Mouse (Mus musculus) embryonic facial prominence, embryonic 11.5 days (tissue): ENCODE data around the gene Ipcef1. TPM values are rescaled to one million over a fixed set of nuclear protein-coding genes. Genes with fewer than 3 reads are reported as not detected.
"Not testable (repeated sequence)": the region's sequence is repeated elsewhere in the genome, so short reads cannot be mapped to it uniquely, and the experiment has no call there.

Experiments
- ATAC-seq: fragments of 200-750 bp; cut with Nextera tagmentation; replicated peaks from 2 replicates; pipeline ENCODE4 v1.8.0; 2017; ENCODE audit warnings: low read depth; ENCODE audit not compliant: insufficient number of reproducible peaks, low FRiP score, low TSS enrichment
- DNase-seq: peaks from one replicate; pipeline ENCODE4 v3.0.0-alpha.2; 2015; ENCODE audit warnings: low spot score
- H3K27ac ChIP-seq: fragments of 300-500 bp; sonication (generic); replicated peaks from 2 replicates; pipeline ENCODE4 v1.5.1; 2014; ENCODE audit warnings: mild to moderate bottlenecking, low read depth, low read length, control low read depth
- H3K27me3 ChIP-seq: fragments of 300-500 bp; sonication (generic); 2 replicates; pipeline ENCODE4 v1.6.1; 2014; ENCODE audit warnings: mild to moderate bottlenecking, low read length, moderate library complexity, mixed read lengths; ENCODE audit not compliant: control insufficient read depth, insufficient read depth
- H3K36me3 ChIP-seq: fragments of 300-500 bp; sonication (generic); replicated peaks from 2 replicates; pipeline ENCODE4 v1.6.1; 2014; ENCODE audit warnings: low read depth, mild to moderate bottlenecking, low read length, moderate library complexity, mixed read lengths; ENCODE audit not compliant: control insufficient read depth, insufficient read depth
- H3K4me1 ChIP-seq: fragments of 300-500 bp; sonication (generic); 2 replicates; pipeline ENCODE4 v1.6.1; 2014; ENCODE audit warnings: low read length, mixed read lengths; ENCODE audit not compliant: control insufficient read depth, insufficient read depth
- H3K4me2 ChIP-seq: fragments of 300-500 bp; sonication (generic); 2 replicates; pipeline ENCODE4 v1.6.1; 2014; ENCODE audit warnings: low read depth, mild to moderate bottlenecking, control low read depth, low read length, moderate library complexity
- H3K4me3 ChIP-seq: fragments of 300-500 bp; sonication (generic); 2 replicates; pipeline ENCODE4 v1.5.1; 2014; ENCODE audit warnings: low read depth, low read length, control low read depth
- H3K9ac ChIP-seq: fragments of 300-500 bp; sonication (generic); replicated peaks from 2 replicates; pipeline ENCODE4 v1.6.1; 2014; ENCODE audit warnings: mild to moderate bottlenecking, control low read depth, low read length
- H3K9me3 ChIP-seq: fragments of 300-500 bp; sonication (generic); replicated peaks from 2 replicates; pipeline ENCODE4 v1.6.1; 2016; ENCODE audit warnings: mild to moderate bottlenecking, low read length, inconsistent platforms, mixed read lengths; ENCODE audit not compliant: control insufficient read depth
- WGBS: fragments of 180-500 bp; shearing (Covaris S2); extraction: QIAGEN DNeasy Blood & Tissue Kit; methylation state at CpG from one replicate; pipeline ENCODE4 v1.1.7; 2014; 5-methylcytosine and 5-hydroxymethylcytosine counted together
- polyA plus RNA-seq: library from polyadenylated mRNA; unstranded; fragments of >200 nt; fragmentation: Nextera tagmentation; extraction: Ambion mirVana; gene quantifications from 2 replicates; pipeline ENCODE4 v1.2.1, GENCODE M21; 2014

Ipcef1 gene
- polyA plus RNA-seq, 1 experiment from 2014 or later, result 0.27 TPM

DNA sequence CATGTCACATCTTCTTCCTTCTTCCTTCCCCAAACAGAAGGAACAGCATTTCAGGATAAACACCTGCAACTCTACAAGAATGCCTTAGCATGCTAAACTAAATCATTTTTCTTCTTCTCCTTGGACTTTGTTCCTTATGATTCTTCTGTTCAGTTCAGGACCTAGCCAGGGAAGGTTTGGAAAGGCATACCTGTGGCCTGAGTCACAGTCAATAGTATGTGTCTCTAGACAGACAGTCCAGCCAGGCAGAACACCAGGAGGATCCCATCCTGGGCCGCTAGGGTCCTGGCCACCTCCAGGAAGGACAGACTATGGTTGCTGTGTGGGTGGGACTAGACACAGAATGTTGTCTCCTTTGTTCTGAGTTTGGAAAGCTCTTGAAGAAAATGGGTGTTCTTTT is 27.2 kb downstream of the Ipcef1 start:
- no peaks in the 10 kb centered on the region for H3K9me3 ChIP-seq
- no peak overlapping the region for H3K9ac ChIP-seq
- no peak overlapping the region for H3K4me2 ChIP-seq
- no peaks in the 10 kb centered on the region for H3K4me1 ChIP-seq
- ATAC-seq, result no peak
- no peak overlapping the region for H3K4me3 ChIP-seq
- H3K27me3 ChIP-seq, result no peaks in the 10 kb centered on the region
- H3K36me3 ChIP-seq, result no peaks in the 10 kb centered on the region
- WGBS, result 80% methylated on average over 1 of the region's 1 CpGs
- no peak for DNase-seq
- no peak overlapping the region for H3K27ac ChIP-seq

DNA sequence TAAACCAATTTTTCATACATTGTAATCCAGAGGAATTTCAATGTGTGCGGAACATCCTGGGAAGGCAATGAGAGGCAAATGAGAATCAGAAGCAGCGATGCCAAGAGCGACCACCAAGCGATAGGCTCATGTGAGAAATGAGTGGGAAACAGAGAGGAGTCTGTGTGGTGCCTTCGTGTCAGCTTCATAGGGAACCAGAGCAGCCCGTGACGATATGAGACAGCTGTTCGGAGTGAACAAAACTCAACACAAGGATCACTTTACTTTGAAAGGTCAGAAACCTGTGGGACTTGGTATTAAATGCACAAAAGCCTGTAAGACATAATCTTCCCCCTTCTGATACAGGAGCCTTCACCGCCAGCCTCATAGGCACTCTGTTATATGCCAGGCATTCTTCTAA is 31.7 kb downstream of the Ipcef1 start:
- no peaks in the 10 kb centered on the region for H3K4me1 ChIP-seq
- no peaks in the 10 kb centered on the region for H3K36me3 ChIP-seq
- DNase-seq (no peak), ATAC-seq (no peak)
- H3K4me3 ChIP-seq, result no peak overlapping the region
- no peak overlapping the region for H3K27ac ChIP-seq
- no peaks in the 10 kb centered on the region for H3K9me3 ChIP-seq
- no peak overlapping the region for H3K4me2 ChIP-seq
- no peaks in the 10 kb centered on the region for H3K27me3 ChIP-seq
- H3K9ac ChIP-seq, result no peak overlapping the region
- WGBS, result 89% methylated on average over 9 of the region's 9 CpGs

DNA sequence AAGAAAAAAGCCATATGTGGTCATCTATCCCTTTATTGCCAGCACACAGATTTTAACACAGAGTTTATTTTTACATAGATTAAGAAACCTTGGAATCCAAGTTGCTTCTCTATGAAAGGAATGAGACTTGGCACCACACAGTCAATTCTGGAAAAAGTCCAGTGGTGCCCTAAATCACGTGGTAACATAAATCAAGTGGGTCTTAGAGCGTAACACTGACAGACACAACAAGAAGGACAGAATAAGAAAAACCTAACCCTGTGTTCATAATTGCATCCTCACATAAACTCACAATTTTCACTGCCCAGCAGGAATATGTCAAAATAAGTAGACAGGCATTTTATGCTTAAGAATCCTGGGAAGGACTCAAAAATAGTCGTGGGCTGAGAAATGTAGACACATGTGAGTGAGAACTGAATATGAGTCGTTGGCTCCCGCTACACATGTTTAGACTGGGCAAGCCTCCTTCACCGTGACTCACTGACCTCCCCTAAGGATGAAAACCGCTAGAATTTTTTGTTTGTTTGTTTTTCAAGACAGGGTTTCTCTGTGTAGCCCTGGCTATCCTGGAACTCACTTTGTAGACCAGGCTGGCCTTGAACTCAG is 32.4 kb downstream of the Ipcef1 start:
- ATAC-seq (no peak), DNase-seq (no peak)
- Histone ChIP-seq H3K36me3 (no peaks in the 10 kb centered on the region), H3K4me1 (no peaks in the 10 kb centered on the region), H3K27me3 (no peaks in the 10 kb centered on the region), H3K4me3 (no peak overlapping the region), H3K9ac (no peak overlapping the region), H3K9me3 (no peaks in the 10 kb centered on the region), H3K4me2 (no peak overlapping the region), H3K27ac (no peak overlapping the region)
- WGBS, result 72% methylated on average over 7 of the region's 7 CpGs

DNA sequence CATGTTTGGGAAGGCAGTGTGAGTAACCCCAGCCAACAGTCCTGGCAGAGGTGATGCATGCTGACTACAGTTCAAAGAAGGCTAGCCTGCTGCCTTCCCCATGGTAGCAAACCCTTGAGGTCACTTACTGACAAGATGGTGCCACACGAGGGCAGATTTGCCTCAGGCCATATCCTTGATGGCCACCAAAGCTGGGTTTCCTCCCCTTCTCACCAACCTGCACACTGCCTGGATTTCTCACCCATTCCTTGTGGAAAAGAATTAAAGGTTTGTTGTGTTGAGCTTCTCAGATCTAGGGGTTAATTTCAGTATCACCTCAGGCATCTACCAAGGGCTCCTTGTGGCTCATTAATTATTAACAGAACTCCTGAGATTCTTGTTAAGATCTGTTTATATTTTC is 37.1 kb downstream of the Ipcef1 start:
- no peaks in the 10 kb centered on the region for H3K36me3 ChIP-seq
- H3K4me1 ChIP-seq, result no peaks in the 10 kb centered on the region
- no peak for ATAC-seq
- no peaks in the 10 kb centered on the region for H3K9me3 ChIP-seq
- H3K27ac ChIP-seq, result no peak overlapping the region
- no peak for DNase-seq
- H3K9ac ChIP-seq, result no peak overlapping the region
- no peaks in the 10 kb centered on the region for H3K27me3 ChIP-seq
- H3K4me3 ChIP-seq, result no peak overlapping the region
- 18% methylated on average over 1 of the region's 1 CpGs for WGBS
- H3K4me2 ChIP-seq, result no peak overlapping the region

DNA sequence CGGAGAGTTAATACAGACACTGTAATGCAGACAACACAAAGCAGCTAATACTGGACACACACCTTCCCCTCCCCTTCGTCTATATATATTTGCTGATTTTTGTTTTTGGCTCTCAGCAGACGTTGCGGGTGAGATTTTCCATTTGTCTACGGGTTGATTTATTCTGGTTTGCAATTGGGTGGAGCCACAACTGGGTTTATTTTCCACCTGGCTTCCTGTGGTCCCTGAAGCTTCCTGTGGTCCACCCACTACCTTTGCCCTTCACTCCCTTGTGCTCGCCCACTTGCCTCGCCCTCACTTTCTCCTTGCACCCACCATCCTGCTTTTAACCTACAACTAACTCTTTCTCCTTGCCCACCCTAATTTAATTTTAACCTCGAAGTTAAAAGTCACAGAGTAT is 41.7 kb downstream of the Ipcef1 start:
- H3K4me3 ChIP-seq, result no peak overlapping the region

DNA sequence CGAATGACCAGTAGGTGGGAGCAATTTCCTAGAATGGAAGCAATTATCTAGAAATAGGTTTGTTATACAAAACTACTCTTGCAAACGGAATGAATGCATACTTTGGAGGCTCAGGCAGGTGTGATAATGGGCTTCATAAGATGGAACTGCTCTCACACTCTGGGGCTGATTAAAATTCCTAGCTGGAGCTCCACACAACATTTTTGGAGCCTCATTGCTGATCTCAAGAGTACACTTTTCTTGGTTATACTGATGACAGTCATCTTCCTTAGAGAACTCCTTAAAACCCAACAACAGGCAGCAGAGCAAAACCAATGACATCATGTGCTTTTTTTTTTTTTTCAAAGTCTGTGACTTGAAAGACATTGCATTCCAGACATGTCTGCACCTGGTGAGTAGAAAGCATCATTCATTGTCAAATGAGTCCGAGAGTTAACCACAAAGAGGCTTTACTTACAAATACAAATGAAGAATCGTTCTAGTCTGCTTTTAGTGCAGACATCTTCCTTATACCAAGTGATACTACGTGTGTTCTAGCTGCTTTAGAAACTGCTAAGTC is 47.2 kb downstream of the Ipcef1 start:
- Histone ChIP-seq H3K27ac (no peak overlapping the region), H3K4me3 (no peak overlapping the region), H3K27me3 (no peaks in the 10 kb centered on the region), H3K9me3 (no peaks in the 10 kb centered on the region), H3K4me2 (no peak overlapping the region), H3K36me3 (no peaks in the 10 kb centered on the region), H3K9ac (no peak overlapping the region), H3K4me1 (no peaks in the 10 kb centered on the region)
- no peak for DNase-seq
- ATAC-seq, result no peak
- WGBS, result 51% methylated on average over 5 of the region's 5 CpGs

More for the DNA sequence above, 41.7 kb downstream of the Ipcef1 start:
- no peak for DNase-seq
- Histone ChIP-seq H3K27me3 (no peaks in the 10 kb centered on the region), H3K9me3 (no peaks in the 10 kb centered on the region), H3K4me1 (no peaks in the 10 kb centered on the region), H3K27ac (no peak overlapping the region), H3K4me2 (no peak overlapping the region), H3K36me3 (no peaks in the 10 kb centered on the region), H3K9ac (no peak overlapping the region)
- no peak for ATAC-seq
- 86% methylated on average over 8 of the region's 8 CpGs for WGBS

DNA sequence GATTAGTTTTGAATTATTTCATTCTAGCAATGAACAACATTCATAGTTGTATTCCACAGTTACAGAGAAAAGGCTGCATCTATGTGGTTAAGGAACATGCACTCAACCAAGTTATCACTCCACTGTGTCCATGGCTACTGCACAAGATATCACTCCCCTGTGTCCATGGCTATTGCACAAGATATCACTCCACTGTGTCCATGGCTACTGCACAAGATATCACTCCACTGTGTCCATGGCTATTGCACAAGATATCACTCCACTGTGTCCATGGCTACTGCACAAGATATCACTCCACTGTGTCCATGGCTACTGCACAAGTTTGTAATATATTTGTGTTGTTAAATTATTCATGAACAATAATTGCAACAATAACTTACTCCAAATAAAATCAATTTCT is 48.4 kb downstream of the Ipcef1 start:
- H3K9me3 ChIP-seq, DNase-seq, H3K27ac ChIP-seq, H3K4me2 ChIP-seq, ATAC-seq, H3K36me3 ChIP-seq, H3K27me3 ChIP-seq, H3K4me3 ChIP-seq, H3K4me1 ChIP-seq, H3K9ac ChIP-seq: not testable (repeated sequence)

DNA sequence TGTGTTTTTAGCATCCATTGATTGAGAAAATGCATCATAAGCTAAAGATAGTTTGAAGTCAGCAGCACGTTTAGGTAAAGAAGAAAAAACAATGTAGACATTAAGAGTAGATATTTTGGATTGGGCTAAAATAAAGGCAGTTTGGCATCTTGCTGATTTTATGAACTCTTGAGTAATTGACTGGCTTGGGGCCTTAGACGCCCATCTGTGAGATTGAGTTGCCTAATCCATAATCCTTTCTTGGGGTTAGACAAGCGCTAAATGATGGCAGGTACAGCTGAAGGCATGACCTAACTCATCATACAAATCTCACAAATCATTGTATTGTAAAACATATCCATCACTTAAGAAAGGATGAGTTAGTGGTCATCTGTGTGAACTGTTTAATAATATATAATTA is 52.9 kb downstream of the Ipcef1 start:
- DNase-seq (no peak), ATAC-seq (no peak)
- no peaks in the 10 kb centered on the region for H3K9me3 ChIP-seq
- H3K4me3 ChIP-seq, result no peak overlapping the region
- 82% methylated on average over 3 of the region's 3 CpGs for WGBS
- H3K27me3 ChIP-seq, result no peaks in the 10 kb centered on the region
- H3K36me3 ChIP-seq, result no peaks in the 10 kb centered on the region
- H3K4me2 ChIP-seq, result no peak overlapping the region
- H3K9ac ChIP-seq, result no peak overlapping the region
- no peaks in the 10 kb centered on the region for H3K4me1 ChIP-seq
- H3K27ac ChIP-seq, result no peak overlapping the region
